Mouse (Mus musculus) adrenal gland, adult 8-10 months (tissue): Measurements from ENCODE around the gene Trak1. TPM values are rescaled to one million over a fixed set of nuclear protein-coding genes. Genes with fewer than 3 reads are reported as not detected.

Experiments used
- DNase-seq: peaks from one replicate; pipeline ENCODE4 v3.0.0; 2022
- total RNA-seq, 4 experiments: library from RNA; stranded (reverse); gene quantifications; 2 replicates each; pipeline ENCODE4 v1.2.4; 2022

The Trak1 gene
- total RNA-seq, 4 experiments from 2014 or later = 59.3 to 80.6 (median 74.3) TPM

DNA sequence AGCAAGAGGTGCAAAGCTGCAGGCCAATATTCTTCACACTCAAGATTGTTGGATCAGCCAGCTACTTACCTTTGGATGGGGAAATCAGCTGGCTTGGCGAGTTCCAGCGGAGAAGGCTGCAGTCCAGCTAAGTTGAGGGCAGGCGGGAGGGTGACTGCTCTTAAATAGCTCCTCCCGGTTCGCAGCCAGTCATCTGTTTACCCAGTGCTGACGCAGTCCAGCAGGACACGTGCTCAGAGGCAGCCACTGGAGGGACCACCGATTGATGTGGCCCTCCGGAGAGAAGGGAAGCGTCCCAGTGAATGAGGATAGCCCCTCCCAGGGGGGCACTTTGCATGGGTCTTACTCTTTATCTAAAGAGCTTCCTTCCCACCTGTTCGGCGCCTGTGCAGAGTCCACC, 198.2 kb downstream of the Trak1 start, which contains the start of gene Cck:
Cck (minus strand) TSS at position 166 of the 400 bp plus-strand sequence.
- DNase-seq = no peak

DNA sequence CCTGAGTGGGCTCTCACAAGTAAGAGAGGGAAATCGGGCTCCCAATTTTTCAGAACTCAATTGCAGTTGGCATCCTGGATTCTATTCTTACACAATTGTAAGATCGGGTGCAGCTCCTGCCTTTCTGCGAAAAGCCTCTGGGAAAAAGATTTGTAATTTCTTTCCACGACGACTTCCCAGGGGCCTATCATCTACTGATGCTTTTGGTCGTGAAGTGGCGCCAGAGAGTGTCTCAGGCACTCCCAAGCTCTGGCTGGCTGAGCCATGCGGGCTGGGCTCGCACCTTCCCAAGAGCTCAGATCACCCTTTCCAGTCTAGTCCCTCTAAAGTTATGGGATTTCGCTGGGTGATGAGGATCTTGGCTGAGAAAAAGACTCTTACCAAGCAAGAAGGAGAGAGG, 198.8 kb downstream of the Trak1 start:
- no peak for DNase-seq

DNA sequence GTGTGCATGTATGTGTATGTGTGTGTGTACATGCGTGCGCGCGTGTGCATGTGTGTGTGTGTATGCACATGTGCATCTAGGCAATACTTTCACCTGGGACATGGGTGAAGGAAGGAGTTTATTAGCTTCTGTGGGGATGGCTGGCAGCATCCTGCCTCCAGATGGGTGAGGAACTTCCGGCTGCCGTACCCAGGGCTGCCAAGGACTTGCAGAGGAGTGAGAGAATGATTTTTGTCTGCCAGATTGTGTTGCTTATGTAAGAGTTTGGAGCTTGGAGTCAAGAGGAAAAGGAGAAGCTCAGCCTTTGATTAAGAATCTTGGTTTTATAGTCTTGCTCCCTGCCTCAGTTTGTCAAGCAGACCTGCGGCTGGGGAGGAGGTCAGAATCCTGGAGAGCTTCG, 208.0 kb downstream of the Trak1 start:
- no peak for DNase-seq

DNA sequence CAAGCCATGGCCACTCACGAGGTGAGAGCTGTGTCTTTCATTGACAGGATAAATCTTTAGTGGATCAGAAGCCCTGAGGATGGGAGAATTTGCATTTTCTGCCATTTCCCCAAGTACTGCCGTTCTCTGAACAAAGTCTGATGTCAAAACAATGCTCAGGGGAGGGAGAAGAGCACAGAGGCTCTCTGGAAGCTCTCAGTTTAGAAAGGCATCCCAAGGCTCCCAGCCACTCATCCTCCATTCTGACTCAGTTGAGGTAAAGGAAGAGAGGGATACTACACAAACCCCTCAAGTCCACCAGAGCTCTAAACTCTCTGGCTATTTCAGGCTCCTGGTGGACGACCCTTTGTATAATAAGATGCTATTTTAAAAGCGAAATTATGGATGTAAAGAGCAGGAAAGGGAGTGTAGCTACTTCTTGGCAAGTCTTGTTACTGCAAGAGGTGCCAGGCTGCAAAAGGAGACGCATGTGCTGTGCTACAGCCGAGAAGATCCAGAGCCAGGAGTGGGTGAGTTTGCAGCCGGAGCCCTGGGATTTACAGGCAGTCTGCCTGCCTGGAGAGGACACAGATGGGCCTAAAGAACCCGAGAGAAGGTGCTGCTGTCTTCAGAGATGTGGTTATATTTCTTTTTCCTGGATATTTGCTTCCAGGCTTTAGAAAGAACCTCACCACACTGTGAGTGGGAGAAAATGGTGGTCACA, 209.3 kb downstream of the Trak1 start:
- DNase-seq = no peak

DNA sequence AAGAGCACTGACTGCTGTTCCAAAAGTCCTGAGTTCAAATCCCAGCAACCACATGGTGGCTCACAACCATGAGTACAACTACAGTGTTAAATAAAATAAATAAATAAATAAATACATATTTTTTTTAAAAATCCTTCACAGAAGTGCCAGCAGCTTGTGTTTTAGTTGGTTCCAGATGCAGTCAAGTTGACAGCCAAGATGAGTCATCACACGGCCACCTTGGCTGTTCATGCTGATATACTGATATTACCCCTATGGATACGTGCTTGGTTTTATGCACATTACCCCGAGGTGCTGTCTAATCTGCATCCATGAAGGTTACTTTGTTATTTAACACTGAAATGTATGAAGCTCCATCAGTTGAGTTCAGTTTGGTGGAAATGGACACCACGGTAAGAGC, 214.6 kb downstream of the Trak1 start:
- DNase-seq = no peak

DNA sequence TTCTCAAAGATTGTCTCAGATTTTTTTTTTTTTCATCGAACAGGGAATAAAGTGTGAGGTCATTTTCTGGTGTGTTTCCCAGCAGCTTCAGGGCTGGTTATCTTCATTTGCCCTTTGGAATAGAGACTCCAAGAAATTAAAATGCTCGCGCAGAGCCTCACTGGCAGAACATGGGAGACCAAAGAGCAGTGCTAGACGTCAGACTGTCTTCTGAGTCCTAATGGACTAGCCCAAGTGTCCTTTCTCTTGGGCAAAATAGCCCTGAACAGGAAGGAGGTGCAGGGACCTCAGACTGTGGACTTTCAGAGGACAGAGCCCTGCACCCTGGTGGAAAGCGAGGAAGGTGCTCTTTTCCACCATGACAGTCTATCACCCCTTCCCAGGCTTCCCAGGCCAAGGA, 217.2 kb downstream of the Trak1 start:
- DNase-seq = no peak

DNA sequence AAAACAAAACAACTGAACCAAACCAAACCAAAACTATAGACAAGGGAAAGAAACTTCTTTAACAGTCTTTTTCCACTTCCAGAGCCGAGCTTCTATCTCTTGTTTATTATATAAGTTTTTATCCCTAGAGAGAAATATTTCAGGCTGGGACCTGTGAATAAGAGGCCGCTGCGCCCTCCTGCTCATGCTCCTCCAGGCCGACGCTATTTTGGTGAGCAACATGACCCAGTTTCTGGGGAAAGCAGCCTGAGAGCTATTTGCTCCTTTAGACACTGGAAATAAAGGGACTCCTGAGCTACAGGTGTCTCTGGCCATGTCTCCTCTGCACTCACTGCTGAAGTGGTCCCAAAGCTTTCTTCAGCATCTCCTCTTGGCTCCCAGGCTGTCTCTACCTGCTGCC, 222.7 kb downstream of the Trak1 start:
- no peak for DNase-seq

Other genes starting within 250 kb of the Trak1 start
- 1 to 10 TPM; 1.7 to 4.8 (median 2.6) TPM for gene Ulk4, start 20.3 kb upstream of the Trak1 start, total RNA-seq
- 1 to 10 TPM in 3 of 4 experiments, under 1 TPM in 1; 0.74 to 4.8 (median 1.4) TPM for gene Cck, start 198.2 kb downstream of the Trak1 start, total RNA-seq